Mouse (Mus musculus) forebrain, embryonic 14.5 days (tissue): ENCODE data around the gene Stx8. TPM values are rescaled to one million over a fixed set of nuclear protein-coding genes. Genes with fewer than 3 reads are reported as not detected.

Experiments
- ATAC-seq: fragments of 200-750 bp; cut with Nextera tagmentation; 2 replicates; pipeline ENCODE4 v1.8.0; 2017; ENCODE audit warnings: mild to moderate bottlenecking, moderate library complexity
- DNase-seq: peaks from one replicate; pipeline ENCODE4 v3.0.0-alpha.2; 2015; ENCODE audit warnings: low spot score
- H3K27ac ChIP-seq: fragments of 300-500 bp; sonication (generic); 2 replicates; pipeline ENCODE4 v1.5.1; 2014; ENCODE audit warnings: low read depth, mild to moderate bottlenecking, control low read depth, low read length, moderate library complexity
- H3K27me3 ChIP-seq: fragments of 300-500 bp; sonication (generic); replicated peaks from 2 replicates; pipeline ENCODE4 v1.6.1; 2014; ENCODE audit warnings: low read length, control low read depth, mixed read lengths; ENCODE audit not compliant: control insufficient read depth, insufficient read depth
- H3K36me3 ChIP-seq: fragments of 300-500 bp; sonication (generic); 2 replicates; pipeline ENCODE4 v1.6.1; 2014; ENCODE audit warnings: low read length, control low read depth; ENCODE audit not compliant: control insufficient read depth, insufficient read depth
- H3K4me1 ChIP-seq: fragments of 300-500 bp; sonication (generic); 2 replicates; pipeline ENCODE4 v1.6.1; 2014; ENCODE audit warnings: antibody characterized with exemption, low read length, control low read depth; ENCODE audit not compliant: control insufficient read depth, insufficient read depth
- H3K4me2 ChIP-seq: fragments of 300-500 bp; sonication (generic); 2 replicates; pipeline ENCODE4 v1.6.1; 2014; ENCODE audit warnings: mild to moderate bottlenecking, control low read depth, low read length
- H3K4me3 ChIP-seq: fragments of 300-500 bp; sonication (generic); 2 replicates; pipeline ENCODE4 v1.5.1; 2014; ENCODE audit warnings: low read depth, low read length, control low read depth
- H3K9ac ChIP-seq: fragments of 300-500 bp; sonication (generic); 2 replicates; pipeline ENCODE4 v1.6.1; 2014; ENCODE audit warnings: mild to moderate bottlenecking, low read length, control low read depth, moderate library complexity
- H3K9me3 ChIP-seq: fragments of 300-500 bp; sonication (generic); replicated peaks from 2 replicates; pipeline ENCODE4 v1.6.1; 2016; ENCODE audit warnings: low read length, control low read depth, mixed read lengths; ENCODE audit not compliant: control insufficient read depth
- WGBS: fragments of 180-500 bp; shearing (Covaris S2); extraction: QIAGEN DNeasy Blood & Tissue Kit; methylation state at CpG from one replicate; pipeline ENCODE4 v1.1.7; 2014; 5-methylcytosine and 5-hydroxymethylcytosine counted together
- polyA plus RNA-seq: library from polyadenylated mRNA; unstranded; fragments of >200 nt; fragmentation: Nextera tagmentation; extraction: Ambion mirVana; gene quantifications from 2 replicates; pipeline ENCODE4 v1.2.1, GENCODE M21; 2014

Stx8 gene
- polyA plus RNA-seq, 1 experiment from 2014 or later, result 74.1 TPM

DNA sequence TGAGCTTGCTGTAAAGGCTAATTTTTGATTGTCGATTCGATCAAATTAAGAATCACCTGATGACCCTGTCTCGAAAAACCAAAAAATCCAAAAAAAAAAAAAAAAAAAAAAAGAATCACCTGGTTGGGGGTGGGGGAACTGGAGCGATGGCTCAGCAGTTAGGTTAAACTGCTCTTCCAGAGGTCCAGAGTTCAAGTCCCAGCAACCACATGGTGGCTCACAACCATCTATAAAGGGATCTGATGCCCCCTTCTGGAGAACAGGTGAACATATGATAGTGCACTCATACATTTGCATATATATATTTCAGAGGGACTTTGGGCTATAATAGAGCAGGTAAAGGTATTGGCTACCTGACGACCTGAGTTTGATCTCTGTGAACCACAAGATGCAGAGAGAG lies 42.3 kb upstream of the Stx8 start:
- no peaks in the 10 kb centered on the region for H3K9me3 ChIP-seq
- no peak overlapping the region for H3K9ac ChIP-seq
- no peak overlapping the region for H3K27ac ChIP-seq
- 93% methylated on average over 5 of the region's 5 CpGs for WGBS
- DNase-seq (no peak), ATAC-seq (no peak)
- peaks cover 22% of the 10 kb centered on the region for H3K27me3 ChIP-seq
- no peak overlapping the region for H3K4me3 ChIP-seq
- no peak overlapping the region for H3K4me2 ChIP-seq
- no peaks in the 10 kb centered on the region for H3K36me3 ChIP-seq
- peaks cover 6% of the 10 kb centered on the region; the same call in 1 of the 2 replicates for H3K4me1 ChIP-seq

DNA sequence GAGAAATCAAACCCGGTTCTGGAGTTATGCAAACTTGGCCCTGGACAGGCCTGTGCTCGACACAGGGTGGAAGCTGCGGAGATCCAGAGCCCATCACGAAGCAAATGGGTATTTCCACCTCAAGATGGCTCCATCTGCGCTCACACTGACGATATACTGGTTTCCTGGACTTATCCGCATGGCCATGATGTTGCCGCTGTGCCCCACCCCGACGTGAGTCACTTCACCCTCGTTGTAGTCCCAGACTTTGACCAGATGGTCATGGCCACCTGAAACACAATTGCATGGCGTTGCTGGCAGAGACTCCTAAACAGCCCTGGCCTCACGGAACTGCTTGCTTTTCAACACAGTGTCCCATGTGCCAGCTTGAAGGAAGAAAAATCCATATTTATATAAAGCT lies 41.0 kb upstream of the Stx8 start:
- DNase-seq (no peak), ATAC-seq (no peak)
- H3K9ac ChIP-seq, result no peak overlapping the region

DNA sequence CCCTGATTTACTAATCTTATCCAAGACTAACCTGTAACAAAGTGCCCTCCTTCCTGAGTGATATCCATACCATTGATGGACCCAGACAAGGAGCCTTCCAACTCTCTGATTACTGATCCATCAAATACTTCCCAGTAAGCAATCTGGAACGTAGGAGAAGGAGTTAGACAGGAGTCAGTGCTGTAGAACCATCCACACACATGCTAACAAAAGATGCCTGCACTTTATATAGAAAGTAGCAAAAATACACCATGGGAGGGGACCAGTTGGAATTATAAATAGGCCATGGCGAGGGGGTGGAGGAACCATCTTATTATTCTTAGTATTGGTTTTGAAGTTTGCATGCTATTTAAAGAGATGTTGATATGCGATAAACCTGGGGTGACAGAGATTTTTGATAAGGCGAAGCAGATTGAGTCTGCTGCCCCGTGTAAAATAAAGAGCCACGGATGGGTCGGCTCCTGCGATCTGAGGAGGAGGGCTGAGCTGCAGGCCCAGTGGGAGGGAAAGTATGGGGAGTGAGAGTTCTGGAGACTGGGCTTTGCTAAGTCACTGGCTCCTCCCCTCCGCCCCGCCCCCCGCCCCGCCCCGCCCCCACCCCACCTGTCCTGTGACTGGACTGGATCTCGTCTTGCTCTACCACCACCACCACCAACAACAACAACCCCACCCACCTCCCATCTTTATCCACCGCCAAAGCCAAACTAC lies 39.5 kb upstream of the Stx8 start:
- no peak overlapping the region for H3K9ac ChIP-seq
- peaks cover 6% of the 10 kb centered on the region; the same call in 1 of the 2 replicates for H3K4me1 ChIP-seq
- H3K36me3 ChIP-seq, result no peaks in the 10 kb centered on the region
- H3K4me2 ChIP-seq, result no peak overlapping the region
- H3K4me3 ChIP-seq, result no peak overlapping the region
- H3K9me3 ChIP-seq, result no peaks in the 10 kb centered on the region
- peaks cover 6% of the 10 kb centered on the region; the same call in 1 of the 2 replicates for H3K27me3 ChIP-seq
- no peak overlapping the region for H3K27ac ChIP-seq
- DNase-seq (no peak), ATAC-seq (no peak)
- 13% methylated on average over 13 of the region's 15 CpGs for WGBS

More for the DNA sequence above, 41.0 kb upstream of the Stx8 start:
- 87% methylated on average over 13 of the region's 13 CpGs for WGBS
- Histone ChIP-seq H3K9me3 (no peaks in the 10 kb centered on the region), H3K4me1 (peaks cover 6% of the 10 kb centered on the region; the same call in 1 of the 2 replicates), H3K4me3 (no peak overlapping the region), H3K27me3 (peaks cover 19% of the 10 kb centered on the region), H3K4me2 (no peak overlapping the region), H3K27ac (no peak overlapping the region), H3K36me3 (no peaks in the 10 kb centered on the region)

DNA sequence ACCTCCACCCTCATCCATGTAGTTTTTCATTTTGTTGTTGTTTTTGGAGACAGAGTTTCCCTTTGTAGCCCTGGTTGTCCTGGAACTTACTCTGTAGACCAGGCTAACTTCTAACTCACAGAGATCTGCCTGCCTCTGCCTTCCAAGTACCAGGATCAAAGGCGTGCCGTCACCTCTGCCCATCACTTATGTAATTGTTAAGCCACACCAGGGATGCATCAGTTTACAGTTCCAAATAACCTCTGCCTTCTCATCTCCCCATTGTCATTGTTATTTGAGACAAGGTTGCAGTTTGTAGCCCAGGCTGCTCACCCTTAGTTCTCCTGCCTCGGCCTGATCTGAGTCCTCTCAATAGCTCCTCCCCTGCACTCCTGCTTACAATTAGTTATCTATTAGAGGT lies 33.8 kb upstream of the Stx8 start:
- H3K4me3 ChIP-seq, result no peak overlapping the region
- H3K36me3 ChIP-seq, result no peaks in the 10 kb centered on the region
- H3K27me3 ChIP-seq, result no peaks in the 10 kb centered on the region
- no peak overlapping the region for H3K4me2 ChIP-seq
- H3K4me1 ChIP-seq, result no peaks in the 10 kb centered on the region
- H3K9ac ChIP-seq, result no peak overlapping the region
- no peaks in the 10 kb centered on the region for H3K9me3 ChIP-seq
- no peak overlapping the region for H3K27ac ChIP-seq
- WGBS, result 90% methylated on average over 3 of the region's 3 CpGs
- ATAC-seq, result no peak
- DNase-seq, result no peak

DNA sequence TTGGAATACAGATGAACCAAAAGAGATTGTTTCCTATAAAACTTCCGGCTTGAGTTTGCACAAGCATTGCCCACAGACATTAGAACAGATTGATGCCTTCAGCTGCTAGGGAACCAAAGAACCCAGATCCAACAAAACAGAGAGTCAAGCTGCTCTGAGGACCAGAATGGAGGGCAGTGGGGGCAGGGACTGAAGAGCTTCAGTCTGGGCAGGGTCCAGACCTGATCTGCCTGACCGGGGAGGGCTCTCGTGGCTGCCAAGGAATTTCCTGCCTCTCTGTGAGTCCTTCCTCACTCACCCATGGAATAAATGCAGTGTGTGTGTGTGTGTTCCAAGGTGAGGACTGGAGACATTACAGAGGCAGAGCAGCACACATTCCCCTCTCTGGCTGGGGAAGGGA lies 17.8 kb upstream of the Stx8 start:
- WGBS, result 86% methylated on average over 3 of the region's 3 CpGs
- no peak for ATAC-seq
- H3K4me1 ChIP-seq, result no peaks in the 10 kb centered on the region

DNA sequence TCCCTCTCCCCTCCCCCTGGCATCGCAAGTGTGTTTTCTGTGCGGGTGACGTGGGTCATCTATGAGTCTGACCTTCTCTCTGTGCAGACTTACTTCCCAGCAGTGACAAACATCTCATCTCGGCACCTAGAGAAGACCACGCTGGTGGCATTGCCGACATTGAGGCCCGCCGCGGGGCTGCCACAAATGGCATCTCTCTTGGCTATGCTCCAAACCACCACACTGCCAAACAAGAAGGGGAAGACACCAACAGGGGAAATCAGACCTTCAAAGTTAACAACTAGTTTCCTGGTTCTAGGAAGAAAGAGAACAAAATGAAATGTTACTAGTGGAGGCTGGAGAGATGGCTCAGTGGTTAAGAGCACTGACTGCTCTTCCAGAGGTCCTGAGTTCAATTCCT lies 16.5 kb upstream of the Stx8 start:
- 85% methylated on average over 9 of the region's 9 CpGs for WGBS

More for the DNA sequence above, 17.8 kb upstream of the Stx8 start:
- no peak for DNase-seq
- H3K27me3 ChIP-seq, result no peaks in the 10 kb centered on the region
- no peaks in the 10 kb centered on the region for H3K9me3 ChIP-seq
- H3K4me2 ChIP-seq, result no peak overlapping the region
- H3K27ac ChIP-seq, result no peak overlapping the region
- no peak overlapping the region for H3K9ac ChIP-seq
- H3K36me3 ChIP-seq, result no peaks in the 10 kb centered on the region
- H3K4me3 ChIP-seq, result no peak overlapping the region

DNA sequence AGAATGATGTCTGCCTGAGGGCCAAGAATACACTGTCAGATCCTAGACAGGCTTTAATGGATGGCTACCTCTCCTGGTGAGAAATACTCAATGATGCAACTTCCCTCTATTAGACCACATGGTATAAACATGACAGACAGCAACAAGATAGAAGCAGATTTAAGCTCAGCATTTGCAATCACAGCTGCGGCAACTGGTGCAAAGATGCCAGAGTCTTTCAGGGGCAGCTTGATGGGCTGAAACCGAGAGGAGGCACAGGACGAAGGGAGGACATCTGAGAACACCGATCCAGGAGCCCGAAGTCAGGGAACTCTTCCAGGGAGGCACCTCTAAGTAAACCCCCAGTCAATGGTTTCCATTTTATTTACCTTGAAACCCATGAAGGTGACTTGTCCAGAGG lies 12.4 kb upstream of the Stx8 start:
- H3K4me3 ChIP-seq, result no peak overlapping the region
- H3K9me3 ChIP-seq, result no peaks in the 10 kb centered on the region
- H3K4me2 ChIP-seq, result no peak overlapping the region
- no peak for DNase-seq
- H3K9ac ChIP-seq, result no peak overlapping the region
- H3K27ac ChIP-seq, result no peak overlapping the region
- H3K4me1 ChIP-seq, result no peaks in the 10 kb centered on the region
- no peaks in the 10 kb centered on the region for H3K27me3 ChIP-seq
- H3K36me3 ChIP-seq, result no peaks in the 10 kb centered on the region
- 82% methylated on average over 5 of the region's 5 CpGs for WGBS
- no peak for ATAC-seq

More for the DNA sequence above, 16.5 kb upstream of the Stx8 start:
- DNase-seq (no peak), ATAC-seq (no peak)
- Histone ChIP-seq H3K4me2 (no peak overlapping the region), H3K4me1 (no peaks in the 10 kb centered on the region), H3K27me3 (no peaks in the 10 kb centered on the region), H3K9ac (no peak overlapping the region), H3K36me3 (no peaks in the 10 kb centered on the region), H3K9me3 (no peaks in the 10 kb centered on the region), H3K4me3 (no peak overlapping the region), H3K27ac (no peak overlapping the region)

DNA sequence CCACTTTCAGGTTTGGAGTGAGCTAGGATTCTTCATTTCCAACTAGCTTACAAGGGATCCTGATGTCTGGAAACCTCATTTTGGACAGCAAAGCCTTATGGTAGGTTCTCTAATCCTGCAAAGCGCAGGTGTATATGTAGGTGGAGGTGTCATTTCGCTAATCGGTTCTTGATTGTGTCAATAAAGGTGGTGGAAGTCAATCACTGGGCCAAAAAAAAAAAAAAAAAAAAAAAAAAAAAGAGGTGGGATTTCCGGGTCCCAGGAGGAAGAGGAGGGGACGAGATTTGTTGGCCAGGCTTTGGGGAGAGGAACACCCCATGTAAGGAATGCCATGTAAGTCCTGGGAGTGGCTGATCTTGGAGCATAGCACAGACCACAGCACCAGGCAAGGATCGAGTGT lies 11.6 kb upstream of the Stx8 start:
- DNase-seq, result no peak
- Histone ChIP-seq H3K4me2 (no peak overlapping the region), H3K27ac (no peak overlapping the region), H3K9ac (no peak overlapping the region), H3K4me1 (no peaks in the 10 kb centered on the region), H3K27me3 (no peaks in the 10 kb centered on the region), H3K36me3 (no peaks in the 10 kb centered on the region), H3K4me3 (no peak overlapping the region), H3K9me3 (no peaks in the 10 kb centered on the region)
- WGBS, result 91% methylated on average over 6 of the region's 6 CpGs
- no peak for ATAC-seq

DNA sequence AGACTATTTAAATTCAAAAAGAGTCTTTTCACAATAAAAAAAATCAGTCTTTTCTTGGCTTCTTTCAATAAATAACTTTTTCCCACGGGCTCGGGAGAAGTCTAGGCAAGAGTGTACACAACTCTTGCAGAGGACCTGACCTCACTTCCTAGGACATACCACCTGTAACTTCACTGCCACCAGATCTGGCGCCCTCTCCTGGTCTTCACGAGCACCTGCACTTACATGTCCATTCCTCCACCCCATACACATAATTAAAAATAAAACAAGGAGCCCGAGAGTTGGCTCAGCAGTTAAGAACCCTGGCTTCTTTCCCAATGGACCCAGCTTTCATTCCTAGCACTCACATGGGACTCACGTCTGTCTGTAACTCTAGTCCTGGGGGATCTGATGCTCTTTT lies 1.9 kb upstream of the Stx8 start:
- DNase-seq (no peak), ATAC-seq (no peak)
- H3K36me3 ChIP-seq, result no peaks in the 10 kb centered on the region
- H3K9me3 ChIP-seq, result no peaks in the 10 kb centered on the region
- peaks cover 7% of the 10 kb centered on the region for H3K4me1 ChIP-seq
- no peak overlapping the region for H3K27ac ChIP-seq
- H3K4me3 ChIP-seq, result no peak overlapping the region
- WGBS, result 72% methylated on average over 6 of the region's 6 CpGs
- H3K27me3 ChIP-seq, result no peaks in the 10 kb centered on the region
- H3K9ac ChIP-seq, result no peak overlapping the region
- H3K4me2 ChIP-seq, result no peak overlapping the region
